Mouse (Mus musculus): ENCODE results near the gene Tmem100.
A peak's percentile ranks its signal among the peaks of the same experiment; 100 is the strongest.

Gene Tmem100

GRCm38 (mm10) chr11:90029841-90030398, at the start of gene Tmem100:
Gene Tmem100 (plus strand): TSS chr11:90030348.
- DNase-seq = no peak

GRCm38 (mm10) chr11:89982918-89983317, 47.2 kb upstream of the Tmem100 start:
- no peak for DNase-seq

GRCm38 (mm10) chr11:89984436-89984835, 45.7 kb upstream of the Tmem100 start:
- no peak for DNase-seq

- no peak for DNase-seq
Measured at GRCm38 (mm10) chr11:89985200-89986187, 44.7 kb upstream of the Tmem100 start.

GRCm38 (mm10) chr11:89986516-89986915, 43.6 kb upstream of the Tmem100 start:
- DNase-seq = no peak

GRCm38 (mm10) chr11:89988936-89989589, 41.1 kb upstream of the Tmem100 start:
- DNase-seq = peak; percentile 79

GRCm38 (mm10) chr11:89991661-89992060, 38.5 kb upstream of the Tmem100 start:
- DNase-seq = no peak

- DNase-seq = no peak
Measured at GRCm38 (mm10) chr11:89994706-89995105, 35.4 kb upstream of the Tmem100 start.

GRCm38 (mm10) chr11:89995596-89995995, 34.6 kb upstream of the Tmem100 start:
- DNase-seq = no peak

- no peak for DNase-seq
Measured at GRCm38 (mm10) chr11:89996406-89996805, 33.7 kb upstream of the Tmem100 start.

- no peak for DNase-seq
Measured at GRCm38 (mm10) chr11:89996856-89997255, 33.3 kb upstream of the Tmem100 start.

- DNase-seq = no peak
Measured at GRCm38 (mm10) chr11:89998996-89999770, 31.0 kb upstream of the Tmem100 start.

- DNase-seq = no peak
Measured at GRCm38 (mm10) chr11:90000666-90001065, 29.5 kb upstream of the Tmem100 start.

GRCm38 (mm10) chr11:90001396-90002230, 28.5 kb upstream of the Tmem100 start:
- DNase-seq = no peak

- peak; percentile 93 for DNase-seq
Measured at GRCm38 (mm10) chr11:90002231-90002986, 27.7 kb upstream of the Tmem100 start, which contains the start of gene Pctp. Gene Pctp (minus strand): TSS chr11:90002894.

GRCm38 (mm10) chr11:90002987-90003348, 27.2 kb upstream of the Tmem100 start:
- no peak for DNase-seq

GRCm38 (mm10) chr11:90003386-90003785, 26.8 kb upstream of the Tmem100 start:
- no peak for DNase-seq

GRCm38 (mm10) chr11:90006111-90006510, 24.0 kb upstream of the Tmem100 start:
- DNase-seq = no peak

- no peak for DNase-seq
Measured at GRCm38 (mm10) chr11:90007791-90008531, 22.2 kb upstream of the Tmem100 start.

GRCm38 (mm10) chr11:90013657-90014056, 16.5 kb upstream of the Tmem100 start:
- no peak for DNase-seq
